Mouse (Mus musculus) neural tube, embryonic 12.5 days (tissue): ENCODE results near the gene Polm. TPM values are rescaled to one million over a fixed set of nuclear protein-coding genes. Genes with fewer than 3 reads are reported as not detected.

Experiments used
- ATAC-seq: fragments of 200-750 bp; cut with Nextera tagmentation; 2 replicates; pipeline ENCODE4 v1.8.0; 2017; ENCODE audit warnings: low read depth, mild to moderate bottlenecking, moderate TSS enrichment, moderate library complexity; ENCODE audit not compliant: low FRiP score
- H3K27ac ChIP-seq: fragments of 300-500 bp; sonication (generic); 2 replicates; pipeline ENCODE4 v1.5.1; 2016
- H3K27me3 ChIP-seq: fragments of 300-500 bp; sonication (generic); replicated peaks from 2 replicates; pipeline ENCODE4 v1.6.1; 2016; ENCODE audit warnings: mild to moderate bottlenecking
- H3K36me3 ChIP-seq: fragments of 300-500 bp; sonication (generic); 2 replicates; pipeline ENCODE4 v1.6.1; 2016; ENCODE audit warnings: mild to moderate bottlenecking
- H3K4me1 ChIP-seq: fragments of 300-500 bp; sonication (generic); 2 replicates; pipeline ENCODE4 v1.6.1; 2016
- H3K4me2 ChIP-seq: fragments of 300-500 bp; sonication (generic); replicated peaks from 2 replicates; pipeline ENCODE4 v1.6.1; 2016; ENCODE audit warnings: mild to moderate bottlenecking
- H3K4me3 ChIP-seq: fragments of 300-500 bp; sonication (generic); 2 replicates; pipeline ENCODE4 v1.5.1; 2016
- H3K9ac ChIP-seq: fragments of 300-500 bp; sonication (generic); 2 replicates; pipeline ENCODE4 v1.6.1; 2016; ENCODE audit warnings: mild to moderate bottlenecking
- H3K9me3 ChIP-seq: fragments of 300-500 bp; sonication (generic); 2 replicates; pipeline ENCODE4 v1.6.1; 2016; ENCODE audit warnings: mild to moderate bottlenecking
- WGBS: fragments of 180-500 bp; shearing (Covaris S2); methylation state at CpG from one replicate; pipeline ENCODE4 v1.1.7; 2016; 5-methylcytosine and 5-hydroxymethylcytosine counted together
- polyA plus RNA-seq: library from polyadenylated mRNA; unstranded; fragments of >200 nt; fragmentation: Nextera tagmentation; extraction: Ambion mirVana; gene quantifications from 2 replicates; pipeline ENCODE4 v1.2.1, GENCODE M21; 2016

The Polm gene
- polyA plus RNA-seq, 1 experiment from 2014 or later, result 6.6 TPM

- H3K27me3 ChIP-seq, result no peaks in the 10 kb centered on the region
Observed at GRCm38 (mm10) chr11:5787671-5788055, 50.2 kb downstream of the Polm start.

GRCm38 (mm10) chr11:5785732-5786131 is 52.1 kb downstream of the Polm start:
- Histone ChIP-seq H3K9ac (no peak overlapping the region), H3K27me3 (no peaks in the 10 kb centered on the region), H3K27ac (no peak overlapping the region), H3K4me3 (no peak overlapping the region), H3K36me3 (peaks cover 3% of the 10 kb centered on the region), H3K4me1 (peaks cover 20% of the 10 kb centered on the region), H3K9me3 (no peaks in the 10 kb centered on the region), H3K4me2 (no peak overlapping the region)
- ATAC-seq, result no peak

More at GRCm38 (mm10) chr11:5787671-5788055, 50.2 kb downstream of the Polm start:
- 36% methylated on average over 8 of the region's 8 CpGs for WGBS
- H3K36me3 ChIP-seq, result peaks cover 12% of the 10 kb centered on the region
- no peak for ATAC-seq
- peaks cover 20% of the 10 kb centered on the region for H3K4me1 ChIP-seq
- peak overlapping the region; percentile 85 for H3K4me3 ChIP-seq
- H3K27ac ChIP-seq, result no peak overlapping the region
- peak overlapping the region; percentile 84 for H3K9ac ChIP-seq
- peak overlapping the region; percentile 74 for H3K4me2 ChIP-seq
- H3K9me3 ChIP-seq, result no peaks in the 10 kb centered on the region

DNA sequence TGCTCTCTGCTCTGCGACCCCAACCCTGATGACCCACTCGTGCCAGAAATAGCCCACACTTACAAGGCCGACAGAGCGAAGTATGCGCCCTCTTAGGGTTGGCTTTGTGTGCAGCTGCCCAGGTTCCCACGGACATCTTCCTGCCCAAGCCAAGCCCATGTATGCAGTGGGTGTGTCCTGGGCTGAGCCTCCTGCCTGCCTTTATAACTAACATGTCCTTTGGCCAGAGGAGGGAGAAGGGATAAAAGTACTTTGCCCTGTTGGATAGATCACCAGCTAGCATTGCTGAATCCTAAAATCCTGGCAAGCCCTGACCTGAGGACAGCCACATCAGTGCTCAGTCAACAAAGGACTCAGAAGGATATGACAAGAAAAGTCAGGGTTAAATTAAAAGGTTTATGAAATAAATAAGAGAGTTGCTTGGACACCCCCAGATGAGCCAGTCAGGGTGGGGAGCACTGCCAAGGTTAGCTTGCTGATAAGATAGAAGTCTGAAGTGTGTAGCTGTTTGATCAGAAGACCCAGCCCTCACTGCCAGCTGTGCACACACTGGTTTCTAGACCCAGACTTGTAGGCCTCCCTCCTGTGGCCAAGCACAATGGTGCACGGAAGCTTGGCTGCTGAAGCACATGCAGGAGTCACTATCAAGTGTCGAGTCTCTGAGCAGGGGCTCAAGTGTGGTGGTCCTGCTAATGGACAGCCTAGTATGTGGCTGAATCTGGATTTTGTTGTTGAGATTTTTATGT is 55.4 kb downstream of the Polm start:
- Histone ChIP-seq H3K4me3 (no peak overlapping the region), H3K4me2 (no peak overlapping the region), H3K36me3 (peaks cover 7% of the 10 kb centered on the region; the same call in 1 of the 2 replicates), H3K9ac (no peak overlapping the region), H3K27ac (no peak overlapping the region), H3K27me3 (no peaks in the 10 kb centered on the region), H3K4me1 (peaks cover 4% of the 10 kb centered on the region), H3K9me3 (no peaks in the 10 kb centered on the region)
- 75% methylated on average over 8 of the region's 8 CpGs for WGBS
- ATAC-seq, result no peak

DNA sequence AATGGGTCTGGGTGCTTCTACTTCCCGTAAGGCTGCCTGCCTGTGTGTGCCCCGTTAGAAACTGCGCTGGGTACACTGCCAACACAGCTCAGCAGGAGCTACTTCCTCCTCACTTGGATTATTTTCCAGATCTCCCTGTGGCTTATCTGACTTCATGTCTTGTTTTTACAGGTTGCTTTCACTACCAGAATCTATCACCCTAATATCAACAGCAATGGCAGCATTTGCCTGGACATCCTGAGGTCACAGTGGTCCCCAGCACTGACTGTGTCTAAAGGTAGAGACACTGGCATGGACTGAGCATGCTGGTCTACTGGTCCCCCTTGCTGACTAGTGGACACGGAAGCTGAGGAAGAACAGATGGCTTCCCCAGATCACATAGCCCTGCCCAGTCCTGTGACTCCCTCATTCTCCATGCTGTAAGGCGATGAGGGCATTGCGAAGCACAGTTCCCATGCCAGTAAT is 57.7 kb downstream of the Polm start:
- Histone ChIP-seq H3K36me3 (peaks cover 7% of the 10 kb centered on the region; the same call in 1 of the 2 replicates), H3K9me3 (no peaks in the 10 kb centered on the region), H3K4me1 (no peaks in the 10 kb centered on the region), H3K27ac (no peak overlapping the region), H3K9ac (no peak overlapping the region), H3K4me3 (no peak overlapping the region), H3K27me3 (no peaks in the 10 kb centered on the region), H3K4me2 (no peak overlapping the region)
- no peak for ATAC-seq
- WGBS, result 93% methylated on average over 6 of the region's 6 CpGs

GRCm38 (mm10) chr11:5778481-5778880 is 59.3 kb downstream of the Polm start:
- WGBS, result 75% methylated on average over 2 of the region's 2 CpGs
- ATAC-seq, result no peak

More at GRCm38 (mm10) chr11:5778481-5778880, 59.3 kb downstream of the Polm start:
- Histone ChIP-seq H3K9me3 (no peaks in the 10 kb centered on the region), H3K4me3 (no peak overlapping the region), H3K27ac (no peak overlapping the region), H3K4me1 (no peaks in the 10 kb centered on the region), H3K36me3 (peaks cover 7% of the 10 kb centered on the region; the same call in 1 of the 2 replicates), H3K9ac (no peak overlapping the region), H3K4me2 (no peak overlapping the region), H3K27me3 (no peaks in the 10 kb centered on the region)

Other genes with a start within 250 kb of the Polm start
- gene Mrps24, start 122.3 kb downstream of the Polm start, polyA plus RNA-seq, result 151 and 159 TPM in 2 replicates
- 24.6 and 26.5 TPM in 2 replicates for gene Urgcp, start 75.6 kb downstream of the Polm start, polyA plus RNA-seq
- gene Dbnl, start 49.5 kb downstream of the Polm start, polyA plus RNA-seq, result 138 and 153 TPM in 2 replicates
- gene Pgam2, start 34.3 kb downstream of the Polm start, polyA plus RNA-seq, result 7.7 and 14.0 TPM in 2 replicates
- 19.0 TPM in 2 replicates for gene Aebp1, start 23.9 kb upstream of the Polm start, polyA plus RNA-seq
- 77.5 and 81.5 TPM in 2 replicates for gene Pold2, start 40.3 kb upstream of the Polm start, polyA plus RNA-seq
- 5.1 and 5.5 TPM in 2 replicates for gene Myl7, start 60.8 kb upstream of the Polm start, polyA plus RNA-seq
- 1.4 and 2.0 TPM in 2 replicates for gene Gck, start 112.1 kb upstream of the Polm start, polyA plus RNA-seq
- gene Ykt6, start 117.7 kb upstream of the Polm start, polyA plus RNA-seq, result 59.0 and 62.1 TPM in 2 replicates
- gene Camk2b, start 228.3 kb upstream of the Polm start, polyA plus RNA-seq, result 21.3 and 21.4 TPM in 2 replicates